Mouse (Mus musculus) forebrain, embryonic 16.5 days (tissue): ENCODE measurements around the gene Prrg2. TPM values are rescaled to one million over a fixed set of nuclear protein-coding genes. Genes with fewer than 3 reads are reported as not detected.

Source experiments
- ATAC-seq: fragments of 200-750 bp; cut with Nextera tagmentation; 2 replicates; pipeline ENCODE4 v1.8.0; 2017; ENCODE audit warnings: mild to moderate bottlenecking, moderate library complexity
- H3K27ac ChIP-seq: fragments of 300-500 bp; sonication (generic); 2 replicates; pipeline ENCODE4 v1.5.1; 2014; ENCODE audit warnings: low read length, control low read depth
- H3K27me3 ChIP-seq: fragments of 300-500 bp; sonication (generic); replicated peaks from 2 replicates; pipeline ENCODE4 v1.6.1; 2014; ENCODE audit warnings: low read length; ENCODE audit not compliant: control insufficient read depth, insufficient read depth
- H3K36me3 ChIP-seq: fragments of 300-500 bp; sonication (generic); 2 replicates; pipeline ENCODE4 v1.6.1; 2014; ENCODE audit not compliant: control insufficient read depth, insufficient read depth
- H3K4me1 ChIP-seq: fragments of 300-500 bp; sonication (generic); replicated peaks from 2 replicates; pipeline ENCODE4 v1.6.1; 2014; ENCODE audit warnings: low read length; ENCODE audit not compliant: control insufficient read depth, insufficient read depth
- H3K4me2 ChIP-seq: fragments of 300-500 bp; sonication (generic); 2 replicates; pipeline ENCODE4 v1.6.1; 2014; ENCODE audit warnings: mild to moderate bottlenecking, low read length, control low read depth
- H3K4me3 ChIP-seq: fragments of 300-500 bp; sonication (generic); replicated peaks from 2 replicates; pipeline ENCODE4 v1.5.1; 2014; ENCODE audit warnings: mild to moderate bottlenecking, low read length, control low read depth
- H3K9ac ChIP-seq: fragments of 300-500 bp; sonication (generic); replicated peaks from 2 replicates; pipeline ENCODE4 v1.6.1; 2014; ENCODE audit warnings: low read depth, low read length, control low read depth
- H3K9me3 ChIP-seq: fragments of 300-500 bp; sonication (generic); 2 replicates; pipeline ENCODE4 v1.6.1; 2016; ENCODE audit warnings: low read length; ENCODE audit not compliant: control insufficient read depth
- WGBS: fragments of 180-500 bp; shearing (Covaris S2); extraction: QIAGEN DNeasy Blood & Tissue Kit; methylation state at CpG from one replicate; pipeline ENCODE4 v1.1.7; 2014; 5-methylcytosine and 5-hydroxymethylcytosine counted together
- polyA plus RNA-seq: library from polyadenylated mRNA; unstranded; fragments of >200 nt; fragmentation: Nextera tagmentation; extraction: Ambion mirVana; gene quantifications from 2 replicates; pipeline ENCODE4 v1.2.1, GENCODE M21; 2015

Prrg2 gene
- polyA plus RNA-seq, 1 experiment from 2014 or later = 13.6 TPM

DNA sequence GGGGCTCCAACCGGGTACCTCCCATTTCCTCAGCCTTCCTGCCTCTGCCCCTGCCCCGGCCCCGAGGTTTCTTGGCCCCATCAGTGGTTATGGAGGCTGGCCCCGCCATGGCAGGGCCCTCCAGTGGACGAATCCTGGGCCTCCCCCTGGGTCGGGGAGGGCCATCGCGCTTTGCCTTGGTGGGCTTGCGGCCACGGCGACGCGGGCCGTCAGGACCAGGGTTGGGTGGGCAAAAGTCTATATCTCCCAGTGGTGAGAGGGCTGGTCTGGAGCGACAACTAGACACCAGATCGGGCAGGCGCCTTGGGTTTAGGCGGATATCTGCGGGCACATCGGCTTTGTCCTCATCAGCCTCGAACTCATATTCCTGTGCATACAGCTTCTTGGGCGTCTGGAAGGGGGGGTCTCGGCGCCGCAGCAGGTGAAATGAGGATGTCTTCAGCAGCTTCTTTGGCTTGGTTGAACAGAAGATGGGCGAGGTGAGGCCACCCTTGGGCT is 15.6 kb downstream of the Prrg2 start:
- H3K9ac ChIP-seq = no peak overlapping the region
- H3K4me3 ChIP-seq = no peak overlapping the region
- H3K27me3 ChIP-seq = no peaks in the 10 kb centered on the region
- no peak for ATAC-seq
- H3K36me3 ChIP-seq = peaks cover 54% of the 10 kb centered on the region
- WGBS = 96% methylated on average over 26 of the region's 26 CpGs
- H3K4me1 ChIP-seq = peaks cover 18% of the 10 kb centered on the region
- no peak overlapping the region for H3K27ac ChIP-seq
- H3K9me3 ChIP-seq = no peaks in the 10 kb centered on the region
- no peak overlapping the region for H3K4me2 ChIP-seq

DNA sequence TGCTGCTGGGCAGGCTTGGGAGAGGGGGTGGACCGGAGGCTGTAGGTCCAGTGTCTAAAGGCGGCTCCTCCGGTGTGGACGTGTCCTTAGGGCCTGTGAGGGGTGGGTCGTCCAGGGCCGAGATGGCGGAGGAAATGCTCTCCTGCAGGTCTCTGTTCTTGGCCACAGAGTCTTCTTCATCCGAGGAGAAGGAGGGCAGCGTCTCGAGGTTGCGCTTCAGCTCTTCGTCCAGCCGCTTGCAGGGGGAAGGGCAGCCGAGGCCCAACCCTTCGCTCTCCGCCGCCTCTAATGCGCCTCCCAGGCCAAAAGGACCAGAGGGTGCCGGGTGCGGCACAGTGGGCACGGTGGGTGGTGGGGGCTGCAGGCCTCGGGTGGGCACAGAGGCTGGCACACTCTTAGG is 16.7 kb downstream of the Prrg2 start:
- H3K9me3 ChIP-seq = no peaks in the 10 kb centered on the region
- WGBS = 91% methylated on average over 22 of the region's 22 CpGs
- peaks cover 6% of the 10 kb centered on the region for H3K4me1 ChIP-seq
- H3K9ac ChIP-seq = no peak overlapping the region
- no peak overlapping the region for H3K4me2 ChIP-seq
- H3K36me3 ChIP-seq = peaks cover 58% of the 10 kb centered on the region
- H3K4me3 ChIP-seq = no peak overlapping the region
- no peaks in the 10 kb centered on the region for H3K27me3 ChIP-seq
- no peak overlapping the region for H3K27ac ChIP-seq
- ATAC-seq = no peak

DNA sequence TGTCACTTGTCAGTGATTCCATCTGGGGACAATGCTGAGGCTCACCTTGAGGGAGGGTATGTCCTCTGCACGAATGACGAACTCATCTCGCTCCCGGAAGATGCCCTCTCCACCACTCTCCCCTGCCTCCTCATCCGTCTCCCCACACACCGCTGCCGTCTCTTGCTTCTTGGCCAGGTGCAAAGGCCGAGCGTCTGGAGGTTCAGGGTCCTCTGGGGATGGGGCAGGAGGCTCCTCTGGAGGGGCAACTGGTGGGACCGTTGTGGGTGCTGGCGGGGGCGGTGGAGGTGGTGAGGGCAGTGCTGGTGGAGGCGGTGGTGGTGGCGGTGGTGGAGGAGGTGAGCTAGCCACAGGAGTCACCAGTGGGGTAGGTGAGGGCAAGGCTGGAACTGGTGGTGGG is 19.2 kb downstream of the Prrg2 start:
- Histone ChIP-seq H3K27me3 (no peaks in the 10 kb centered on the region), H3K4me1 (no peaks in the 10 kb centered on the region)

DNA sequence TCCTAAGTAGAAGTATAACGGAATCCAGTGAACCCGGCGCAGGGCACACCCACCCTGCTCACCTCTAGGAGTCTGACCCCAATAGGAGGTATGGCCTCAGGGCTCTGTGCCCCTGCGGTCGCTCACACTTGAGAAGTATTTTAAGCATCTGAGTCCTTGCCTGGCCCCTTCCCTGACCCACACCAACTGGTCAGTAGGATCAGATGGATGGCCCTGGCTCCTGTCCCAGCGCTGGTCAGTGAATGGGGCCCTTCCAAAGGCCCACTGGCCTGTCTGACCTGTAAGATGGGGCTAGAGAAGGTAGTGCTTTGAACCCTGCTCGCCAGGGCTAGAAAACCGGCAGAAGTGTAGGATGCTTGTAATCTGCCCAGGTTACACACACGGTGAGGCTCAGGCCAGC is 21.6 kb downstream of the Prrg2 start:
- no peak overlapping the region for H3K4me2 ChIP-seq
- H3K9ac ChIP-seq = no peak overlapping the region
- H3K4me1 ChIP-seq = no peaks in the 10 kb centered on the region
- no peaks in the 10 kb centered on the region for H3K27me3 ChIP-seq
- no peak overlapping the region for H3K27ac ChIP-seq
- H3K4me3 ChIP-seq = no peak overlapping the region
- 94% methylated on average over 9 of the region's 9 CpGs for WGBS
- H3K9me3 ChIP-seq = no peaks in the 10 kb centered on the region
- peaks cover 65% of the 10 kb centered on the region for H3K36me3 ChIP-seq
- ATAC-seq = no peak

More for the DNA sequence above, 19.2 kb downstream of the Prrg2 start:
- H3K9ac ChIP-seq = no peak overlapping the region
- no peak overlapping the region for H3K27ac ChIP-seq
- no peaks in the 10 kb centered on the region for H3K9me3 ChIP-seq
- no peak for ATAC-seq
- H3K4me3 ChIP-seq = no peak overlapping the region
- no peak overlapping the region for H3K4me2 ChIP-seq
- peaks cover 61% of the 10 kb centered on the region for H3K36me3 ChIP-seq
- 93% methylated on average over 14 of the region's 14 CpGs for WGBS

DNA sequence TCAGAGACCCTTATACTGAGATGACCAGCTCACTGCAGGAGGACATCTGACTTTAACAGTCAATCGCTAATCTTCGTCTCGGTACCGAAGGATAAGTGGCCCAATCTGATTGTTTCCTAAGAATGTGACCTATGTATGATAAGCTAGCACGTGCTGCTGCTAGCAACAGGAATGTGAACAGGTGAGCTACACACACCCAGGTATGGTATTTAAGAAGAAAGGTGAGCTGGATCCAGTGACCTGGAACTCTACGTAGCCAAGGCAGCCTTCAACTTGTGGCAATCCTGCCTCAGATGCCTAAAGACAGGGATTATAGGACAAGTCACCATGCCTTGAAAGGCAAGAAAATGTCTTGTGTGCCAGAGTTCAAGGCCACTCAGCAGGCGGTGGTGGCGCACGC is 24.1 kb downstream of the Prrg2 start:
- ATAC-seq = no peak
- Histone ChIP-seq H3K9me3 (no peaks in the 10 kb centered on the region), H3K27ac (no peak overlapping the region), H3K27me3 (no peaks in the 10 kb centered on the region), H3K4me1 (no peaks in the 10 kb centered on the region), H3K36me3 (peaks cover 75% of the 10 kb centered on the region), H3K9ac (no peak overlapping the region), H3K4me3 (no peak overlapping the region), H3K4me2 (no peak overlapping the region)
- 95% methylated on average over 9 of the region's 9 CpGs for WGBS

DNA sequence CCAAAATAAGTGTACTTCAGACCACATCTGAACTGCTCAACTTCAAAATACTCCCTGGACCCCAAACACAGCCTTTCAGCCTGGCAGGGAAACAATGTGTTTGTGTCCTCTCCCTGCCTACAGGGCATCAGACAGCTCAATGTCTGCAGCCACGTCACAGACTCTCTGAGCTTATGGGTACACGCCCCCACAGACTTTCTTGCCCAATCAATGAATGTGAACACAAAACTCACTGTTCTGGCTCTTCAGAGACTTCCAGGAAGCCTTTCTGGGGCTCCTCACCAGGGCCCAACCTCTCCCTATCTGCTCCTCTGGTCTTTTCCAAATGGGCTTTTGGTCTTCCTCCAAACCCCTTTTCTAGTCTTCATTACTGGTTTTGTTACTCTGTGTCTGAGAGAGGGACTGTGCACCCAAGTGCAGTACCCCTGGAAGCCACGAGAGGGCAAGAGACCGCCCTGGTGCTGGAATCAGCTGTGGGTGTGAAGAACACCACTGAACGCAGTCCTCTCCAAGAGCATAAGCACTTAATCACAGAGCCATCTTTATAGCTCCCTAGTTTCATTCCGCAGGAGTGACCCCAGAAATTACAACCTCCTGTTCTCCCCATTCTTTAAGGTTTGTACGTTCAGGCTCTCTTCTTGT is 24.6 kb downstream of the Prrg2 start:
- no peak overlapping the region for H3K4me2 ChIP-seq
- no peak overlapping the region for H3K9ac ChIP-seq
- no peak overlapping the region for H3K4me3 ChIP-seq
- no peaks in the 10 kb centered on the region for H3K4me1 ChIP-seq
- no peaks in the 10 kb centered on the region for H3K27me3 ChIP-seq
- 71% methylated on average over 7 of the region's 7 CpGs for whole genome bisulfite sequencing
- H3K27ac ChIP-seq = no peak overlapping the region
- no peaks in the 10 kb centered on the region for H3K9me3 ChIP-seq
- peaks cover 77% of the 10 kb centered on the region for H3K36me3 ChIP-seq
- peak; percentile 61; the same call in 1 of the 2 replicates for ATAC-seq

DNA sequence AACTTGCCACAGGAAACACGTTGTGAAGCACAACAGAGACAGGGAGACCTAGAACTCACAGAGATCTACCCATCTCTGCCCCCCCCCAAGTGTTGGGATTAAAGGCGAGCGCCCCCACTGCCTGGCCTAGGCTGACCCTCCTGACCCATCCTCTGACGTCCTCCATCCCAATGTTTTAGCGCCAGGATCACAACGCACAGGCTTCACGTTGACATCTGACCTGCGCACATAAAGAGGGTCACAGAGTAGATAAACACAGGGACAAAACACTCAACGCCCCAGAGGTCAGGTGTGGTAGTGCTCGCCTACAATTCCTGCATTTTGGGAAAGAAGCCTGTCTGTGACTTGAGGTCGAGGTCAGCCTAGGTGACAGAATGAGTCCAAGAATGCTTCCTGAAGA is 25.8 kb downstream of the Prrg2 start:
- Histone ChIP-seq H3K9me3 (no peaks in the 10 kb centered on the region), H3K4me2 (no peak overlapping the region), H3K4me3 (no peak overlapping the region), H3K27me3 (no peaks in the 10 kb centered on the region), H3K4me1 (no peaks in the 10 kb centered on the region), H3K36me3 (peaks cover 76% of the 10 kb centered on the region), H3K27ac (no peak overlapping the region), H3K9ac (no peak overlapping the region)
- WGBS = 91% methylated on average over 11 of the region's 11 CpGs
- ATAC-seq = no peak

DNA sequence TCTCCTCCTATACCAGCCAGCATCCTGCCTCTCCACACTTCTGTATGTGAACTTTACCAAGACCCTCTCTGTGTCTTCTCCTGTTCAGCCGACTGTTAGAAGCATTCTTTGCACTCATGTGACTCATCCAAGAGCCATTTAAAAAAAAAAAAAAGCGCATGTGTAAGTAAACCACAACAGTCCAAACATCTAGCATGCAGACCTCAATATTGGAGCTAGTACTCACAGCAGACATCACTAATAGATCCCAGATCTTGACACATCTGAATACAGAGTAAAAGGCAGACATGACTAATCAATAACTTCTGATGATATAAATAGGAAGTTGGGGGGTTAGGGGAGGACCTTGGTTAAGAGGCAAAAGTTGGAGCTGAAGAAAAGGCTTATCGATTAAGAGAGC is 26.8 kb downstream of the Prrg2 start:
- H3K36me3 ChIP-seq = peaks cover 78% of the 10 kb centered on the region
- WGBS = 93% methylated on average over 3 of the region's 3 CpGs
- H3K9me3 ChIP-seq = no peaks in the 10 kb centered on the region
- H3K9ac ChIP-seq = no peak overlapping the region
- no peak overlapping the region for H3K27ac ChIP-seq
- H3K4me2 ChIP-seq = no peak overlapping the region
- H3K27me3 ChIP-seq = no peaks in the 10 kb centered on the region
- no peaks in the 10 kb centered on the region for H3K4me1 ChIP-seq
- no peak for ATAC-seq
- no peak overlapping the region for H3K4me3 ChIP-seq

DNA sequence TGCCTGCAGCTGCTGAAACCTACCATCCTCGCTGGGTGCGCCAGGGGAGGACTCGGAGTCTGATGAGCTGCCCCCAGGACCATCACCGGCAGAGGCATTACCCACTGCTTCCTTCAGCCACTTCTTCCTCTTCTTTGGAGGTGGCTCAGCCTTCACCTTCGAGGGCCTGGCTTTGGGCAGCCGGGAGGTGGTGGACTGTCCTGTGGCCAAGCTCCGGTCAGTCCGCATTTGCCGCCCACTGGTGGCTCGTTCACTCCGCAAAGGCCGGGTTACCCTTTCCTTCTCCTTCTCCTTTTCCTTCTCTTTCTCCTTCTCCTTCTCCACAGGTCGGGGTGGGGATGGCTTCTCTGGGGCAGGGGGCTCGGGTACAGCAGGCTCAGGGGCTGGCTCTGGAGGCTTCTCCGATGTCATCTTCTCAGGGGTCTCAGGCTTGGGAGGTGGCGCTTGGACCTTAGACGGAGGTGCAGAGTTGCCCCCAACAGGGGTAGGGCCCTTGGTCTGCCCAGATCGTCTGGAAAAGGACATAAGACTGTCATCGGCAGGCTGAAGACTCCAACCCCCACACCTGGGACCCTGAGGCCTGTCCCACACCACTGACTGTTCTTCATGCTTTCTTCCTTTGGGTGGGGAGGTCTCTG is 28.6 kb downstream of the Prrg2 start:
- H3K9me3 ChIP-seq = no peaks in the 10 kb centered on the region
- no peak overlapping the region for H3K9ac ChIP-seq
- no peak for ATAC-seq
- H3K27me3 ChIP-seq = no peaks in the 10 kb centered on the region
- H3K36me3 ChIP-seq = peaks cover 70% of the 10 kb centered on the region
- no peaks in the 10 kb centered on the region for H3K4me1 ChIP-seq
- H3K4me3 ChIP-seq = no peak overlapping the region
- 91% methylated on average over 19 of the region's 19 CpGs for WGBS
- H3K4me2 ChIP-seq = no peak overlapping the region
- no peak overlapping the region for H3K27ac ChIP-seq
